Mouse (Mus musculus) liver, adult 2 months (tissue): ENCODE measurements at regions not wholly inside any gene's neighbourhood (a gene's known extent, or its start where the extent isn't known, plus 50 kb on each side); places are given as distances from the start of the nearest gene placed in this dataset.

Experiments used
- DNase-seq: peaks from one replicate; pipeline ENCODE4 v3.0.0-alpha.2; 2011; ENCODE audit warnings: low read depth, low spot score; ENCODE audit errors: extremely low read depth
- H3K27ac ChIP-seq: fragments of 200-500 bp; replicated peaks from 2 replicates; pipeline ENCODE4 v1.5.1; 2012; ENCODE audit warnings: low read depth, mild to moderate bottlenecking, control low read depth, inconsistent platforms, low read length; ENCODE audit not compliant: insufficient read depth
- H3K27me3 ChIP-seq: fragments of 200-500 bp; 2 replicates; pipeline ENCODE4 v1.6.1; 2012; ENCODE audit warnings: mild to moderate bottlenecking, moderate library complexity, low read length, inconsistent platforms; ENCODE audit not compliant: control insufficient read depth, insufficient read depth
- H3K36me3 ChIP-seq: fragments of 200-500 bp; 2 replicates; pipeline ENCODE4 v1.6.1; 2012; ENCODE audit warnings: low read length, inconsistent platforms; ENCODE audit not compliant: control insufficient read depth, insufficient read depth
- H3K4me1 ChIP-seq: fragments of 200-500 bp; 2 replicates; pipeline ENCODE4 v1.6.1; 2011; ENCODE audit warnings: low read length; ENCODE audit not compliant: control insufficient read depth, insufficient read depth
- H3K4me3 ChIP-seq: fragments of 200-500 bp; 2 replicates; pipeline ENCODE4 v1.5.1; 2011; ENCODE audit warnings: low read depth, mild to moderate bottlenecking, control low read depth, low read length, moderate library complexity; ENCODE audit not compliant: insufficient read depth
- H3K79me2 ChIP-seq: fragments of 200-500 bp; 2 replicates; pipeline ENCODE4 v1.6.1; 2012; ENCODE audit warnings: inconsistent platforms, mild to moderate bottlenecking, low read length, moderate library complexity; ENCODE audit not compliant: control insufficient read depth, insufficient read depth
- H3K9ac ChIP-seq: fragments of 200-500 bp; 2 replicates; pipeline ENCODE4 v1.6.1; 2012; ENCODE audit warnings: low read depth, mild to moderate bottlenecking, control low read depth, inconsistent platforms, low read length
- CTCF ChIP-seq: fragments of 200-500 bp; IDR thresholded peaks from 2 replicates; pipeline ENCODE4 v1.5.1; 2011; ENCODE audit warnings: low read depth, low read length, control low read depth
- POLR2A ChIP-seq: fragments of 200-500 bp; IDR thresholded peaks from 2 replicates; pipeline ENCODE4 v1.6.1; 2011; ENCODE audit warnings: low read length, control low read depth; ENCODE audit not compliant: insufficient read depth; ENCODE audit errors: extremely low read depth
- WGBS: fragments of 180-500 bp; shearing (Covaris S2); methylation state at CpG from one replicate; pipeline ENCODE4 v1.1.7; 2018; 5-methylcytosine and 5-hydroxymethylcytosine counted together

DNA sequence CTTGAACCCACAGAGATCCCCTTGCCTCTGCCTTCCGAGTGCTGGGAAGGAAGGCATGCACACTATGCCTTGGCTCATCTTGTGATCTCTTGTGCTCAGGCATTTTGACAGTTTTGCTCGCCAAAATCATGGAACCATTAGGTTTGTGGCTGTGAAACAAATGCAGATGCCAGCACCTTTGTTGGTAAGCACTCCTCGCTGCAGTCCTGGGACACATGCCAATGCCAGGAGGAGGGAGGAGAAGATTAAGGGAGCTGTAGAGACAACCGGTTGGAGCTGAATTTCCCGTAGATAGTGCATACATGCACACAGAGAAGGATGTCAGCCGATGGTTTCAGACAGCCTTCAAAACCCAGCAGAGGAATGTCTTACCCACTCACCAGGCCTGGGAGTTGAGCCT is 275.5 kb downstream of the Spry2 start:
- Histone ChIP-seq H3K4me1 (no peaks in the 10 kb centered on the region), H3K27me3 (0 out of 2 replicates have a peak, but pooled peaks cover 4% of the 10 kb centered on the region), H3K9ac (no peak overlapping the region), H3K27ac (no peak overlapping the region), H3K4me3 (no peak overlapping the region), H3K36me3 (no peaks in the 10 kb centered on the region), H3K79me2 (no peaks in the 10 kb centered on the region)
- TF ChIP-seq POLR2A (no peak), CTCF (no peak)
- no peak for DNase-seq
- 85% methylated on average over 6 of the region's 6 CpGs for WGBS

DNA sequence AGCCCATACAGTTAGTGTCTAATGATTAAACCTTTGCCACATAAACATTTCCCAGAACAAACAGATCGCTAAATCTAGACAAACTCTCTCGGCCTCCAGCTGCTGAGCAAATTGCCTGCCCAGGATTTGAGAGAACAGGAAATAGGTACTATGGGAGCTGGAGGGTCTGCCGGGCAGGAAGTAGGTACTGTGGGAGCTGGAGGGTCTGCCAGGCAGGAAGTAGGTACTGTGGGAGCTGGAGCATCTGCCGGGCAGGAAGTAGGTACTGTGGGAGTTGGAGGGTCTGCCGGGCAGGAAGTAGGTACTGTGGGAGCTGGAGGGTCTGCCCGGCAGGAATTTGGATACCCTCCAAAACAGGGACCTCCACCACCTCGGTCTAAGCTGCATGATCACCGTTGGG is 277.2 kb downstream of the Spry2 start:
- H3K27me3 ChIP-seq, result 0 out of 2 replicates have a peak, but pooled peaks cover 4% of the 10 kb centered on the region
- no peaks in the 10 kb centered on the region for H3K79me2 ChIP-seq
- no peak overlapping the region for H3K4me3 ChIP-seq
- H3K36me3 ChIP-seq, result no peaks in the 10 kb centered on the region
- H3K27ac ChIP-seq, result no peak overlapping the region
- H3K4me1 ChIP-seq, result no peaks in the 10 kb centered on the region
- H3K9ac ChIP-seq, result no peak overlapping the region
- DNase-seq, result no peak
- TF ChIP-seq CTCF, result no peak
- no peak for TF ChIP-seq POLR2A
- 46% methylated on average over 8 of the region's 8 CpGs for WGBS

- no peaks in the 10 kb centered on the region for H3K4me1 ChIP-seq
- H3K27me3 ChIP-seq, result peaks cover 4% of the 10 kb centered on the region; the same call in 1 of the 2 replicates
- 40% methylated on average over 3 of the region's 3 CpGs for WGBS
- no peaks in the 10 kb centered on the region for H3K79me2 ChIP-seq
- no peak for DNase-seq
- H3K36me3 ChIP-seq, result no peaks in the 10 kb centered on the region
- no peak overlapping the region for H3K4me3 ChIP-seq
- TF ChIP-seq POLR2A, result no peak
- no peak for TF ChIP-seq CTCF
- no peak overlapping the region for H3K27ac ChIP-seq
- H3K9ac ChIP-seq, result no peak overlapping the region
Observed at GRCm38 (mm10) chr14:105615766-105616165, 280.9 kb downstream of the Spry2 start.

GRCm38 (mm10) chr14:105612794-105613193 is 283.8 kb downstream of the Spry2 start:
- DNase-seq, result no peak
- H3K79me2 ChIP-seq, result no peaks in the 10 kb centered on the region
- peaks cover 4% of the 10 kb centered on the region; the same call in 1 of the 2 replicates for H3K27me3 ChIP-seq
- WGBS, result 92% methylated on average over 3 of the region's 3 CpGs
- no peak overlapping the region for H3K27ac ChIP-seq
- no peak overlapping the region for H3K4me3 ChIP-seq
- TF ChIP-seq POLR2A (no peak), CTCF (no peak)
- no peaks in the 10 kb centered on the region for H3K4me1 ChIP-seq
- H3K36me3 ChIP-seq, result no peaks in the 10 kb centered on the region
- no peak overlapping the region for H3K9ac ChIP-seq

DNA sequence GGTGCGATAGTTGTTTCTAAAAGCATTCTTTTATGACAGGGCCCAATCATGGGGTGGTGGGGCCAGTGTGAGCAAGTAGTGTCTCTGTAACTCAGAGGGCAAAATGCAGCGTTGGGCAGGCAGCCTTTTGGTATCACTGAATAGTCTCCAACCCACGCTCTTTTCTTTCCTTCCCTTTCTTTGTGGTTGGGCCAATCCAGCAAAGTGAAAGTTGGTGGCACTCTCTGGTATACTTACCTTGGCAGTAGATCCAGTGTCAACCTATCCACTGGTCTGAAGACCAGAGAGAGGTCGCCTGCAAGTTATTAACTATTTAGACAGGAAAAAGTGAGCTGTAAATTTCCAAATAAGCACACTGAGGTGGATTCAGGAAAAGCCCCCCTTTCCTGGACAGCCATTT is 287.8 kb downstream of the Spry2 start:
- WGBS, result 77% methylated on average over 4 of the region's 4 CpGs
- H3K27ac ChIP-seq, result no peak overlapping the region
- no peak for DNase-seq

DNA sequence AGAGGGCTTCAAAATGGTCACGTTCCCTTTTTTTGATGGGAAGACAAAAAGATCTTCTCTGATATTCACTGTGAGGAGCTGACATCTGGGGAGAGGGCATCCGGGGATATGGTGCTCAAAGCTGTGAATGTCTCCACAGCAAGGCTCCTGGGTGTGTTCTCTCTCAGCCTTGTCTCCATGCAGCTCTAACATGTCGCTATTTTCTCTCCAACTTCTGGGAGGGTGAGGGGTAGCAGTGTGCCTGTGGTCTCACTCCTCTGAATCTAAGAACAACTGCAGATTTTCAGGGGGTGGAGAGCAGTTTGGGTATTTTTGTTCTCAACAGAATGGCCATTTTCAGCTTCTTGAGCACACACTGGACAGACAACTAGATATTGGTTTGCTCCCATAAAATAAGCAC is 290.1 kb downstream of the Spry2 start:
- Histone ChIP-seq H3K4me1 (peaks cover 9% of the 10 kb centered on the region), H3K4me3 (no peak overlapping the region), H3K9ac (no peak overlapping the region), H3K27ac (no peak overlapping the region), H3K36me3 (no peaks in the 10 kb centered on the region), H3K27me3 (peaks cover 11% of the 10 kb centered on the region; the same call in 1 of the 2 replicates), H3K79me2 (no peaks in the 10 kb centered on the region)
- WGBS, result 94% methylated on average over 3 of the region's 3 CpGs
- TF ChIP-seq CTCF, result no peak
- no peak for TF ChIP-seq POLR2A
- no peak for DNase-seq

More for the DNA sequence above, 287.8 kb downstream of the Spry2 start:
- Histone ChIP-seq H3K27me3 (peaks cover 11% of the 10 kb centered on the region; the same call in 1 of the 2 replicates), H3K9ac (no peak overlapping the region), H3K79me2 (no peaks in the 10 kb centered on the region), H3K4me1 (peaks cover 8% of the 10 kb centered on the region), H3K36me3 (no peaks in the 10 kb centered on the region), H3K4me3 (no peak overlapping the region)
- TF ChIP-seq CTCF (no peak), POLR2A (no peak)
